Mouse (Mus musculus): Measurements from ENCODE around the gene Bysl. TPM values are rescaled to one million over a fixed set of nuclear protein-coding genes. Genes with fewer than 3 reads are reported as not detected.

The Bysl gene
- polyA plus RNA-seq, 1 experiment from 2014 or later = 45.4 TPM

Other genes starting within 250 kb of the Bysl start
- 77.3 and 81.9 TPM in 2 replicates for gene Mrps10, start 242.6 kb downstream of the Bysl start, polyA plus RNA-seq (2016; fragmentation: Nextera tagmentation; extraction: Ambion mirVana)
- gene Guca1b, start 226.1 kb downstream of the Bysl start, polyA plus RNA-seq (2016; fragmentation: Nextera tagmentation; extraction: Ambion mirVana) = 1.3 and 1.5 TPM in 2 replicates
- gene Guca1a, start 210.9 kb downstream of the Bysl start, polyA plus RNA-seq (2016; fragmentation: Nextera tagmentation; extraction: Ambion mirVana) = 0.99 and 1.7 TPM in 2 replicates
- gene AI661453, start 174.9 kb downstream of the Bysl start, polyA plus RNA-seq (2016; fragmentation: Nextera tagmentation; extraction: Ambion mirVana) = 0.22 and 0.37 TPM in 2 replicates
- 0.27 TPM in 1 of 2 replicates, not detected in the other for gene 1700001C19Rik, start 174.1 kb downstream of the Bysl start, polyA plus RNA-seq (2016; fragmentation: Nextera tagmentation; extraction: Ambion mirVana)
- gene Taf8, start 109.2 kb downstream of the Bysl start, polyA plus RNA-seq (2016; fragmentation: Nextera tagmentation; extraction: Ambion mirVana) = 32.5 and 33.3 TPM in 2 replicates
- gene Ccnd3, start 106.4 kb downstream of the Bysl start, polyA plus RNA-seq (2016; fragmentation: Nextera tagmentation; extraction: Ambion mirVana) = 296 and 313 TPM in 2 replicates
- 43.4 and 47.5 TPM in 2 replicates for gene Med20, start 90 bp upstream of the Bysl start, polyA plus RNA-seq (2016; fragmentation: Nextera tagmentation; extraction: Ambion mirVana)
- gene Gm20517, start 97 bp upstream of the Bysl start, polyA plus RNA-seq (2016; fragmentation: Nextera tagmentation; extraction: Ambion mirVana) = 1.5 and 1.9 TPM in 2 replicates
- gene Usp49, start 19.2 kb upstream of the Bysl start, polyA plus RNA-seq (2016; fragmentation: Nextera tagmentation; extraction: Ambion mirVana) = 5.0 and 6.0 TPM in 2 replicates
- gene Tomm6, start 76.9 kb upstream of the Bysl start, polyA plus RNA-seq (2016; fragmentation: Nextera tagmentation; extraction: Ambion mirVana) = 362 and 379 TPM in 2 replicates
- 7.5 and 8.6 TPM in 2 replicates for gene Frs3, start 77.5 kb upstream of the Bysl start, polyA plus RNA-seq (2016; fragmentation: Nextera tagmentation; extraction: Ambion mirVana)
- gene Gm21981, start 83.0 kb upstream of the Bysl start, polyA plus RNA-seq (2016; fragmentation: Nextera tagmentation; extraction: Ambion mirVana) = 0.14 and 0.22 TPM in 2 replicates
- gene Prickle4, start 83.2 kb upstream of the Bysl start, polyA plus RNA-seq (2016; fragmentation: Nextera tagmentation; extraction: Ambion mirVana) = 0.70 and 0.90 TPM in 2 replicates
- gene Pgc, start 115.3 kb upstream of the Bysl start, polyA plus RNA-seq (2016; fragmentation: Nextera tagmentation; extraction: Ambion mirVana) = not detected in 2 replicates
- gene Tfeb, start 125.5 kb upstream of the Bysl start, polyA plus RNA-seq (2016; fragmentation: Nextera tagmentation; extraction: Ambion mirVana) = 1.9 and 2.2 TPM in 2 replicates
- gene Mdfi, start 223.2 kb upstream of the Bysl start, polyA plus RNA-seq (2016; fragmentation: Nextera tagmentation; extraction: Ambion mirVana) = 13.1 and 13.2 TPM in 2 replicates